Mouse (Mus musculus): ENCODE data around the gene Hist2h4. TPM values are rescaled to one million over a fixed set of nuclear protein-coding genes. Genes with fewer than 3 reads are reported as not detected.
A peak's percentile ranks its signal among the peaks of the same experiment; 100 is the strongest.
"Not testable (repeated sequence)": the region's sequence is repeated elsewhere in the genome, so short reads cannot be mapped to it uniquely, and the experiment has no call there.

The Hist2h4 gene
- total RNA-seq, 1 experiment from 2014 or later = 56.9 TPM

GRCm38 (mm10) chr3:96221640-96222038 lies 41.5 kb downstream of the Hist2h4 start:
- no peak for DNase-seq

GRCm38 (mm10) chr3:96220765-96221639 lies 42.1 kb downstream of the Hist2h4 start, which contains the start of the genes Hist2h2ac and Hist2h2be:
Gene Hist2h2ac (minus strand): TSS chr3:96220880.
Gene Hist2h2be (plus strand): TSS chr3:96221119.
- peak; percentile 89 for DNase-seq

GRCm38 (mm10) chr3:96220131-96220764 lies 42.9 kb downstream of the Hist2h4 start:
- DNase-seq = not testable (repeated sequence)

GRCm38 (mm10) chr3:96219661-96220130 lies 43.4 kb downstream of the Hist2h4 start, which contains the start of the genes Bola1 and Hist2h2ab:
Gene Bola1 (minus strand): TSS chr3:96219709.
Gene Hist2h2ab (plus strand): TSS chr3:96219865.
- peak; percentile 81 for DNase-seq

- peak; percentile 30 for DNase-seq
Measured at GRCm38 (mm10) chr3:96219191-96219641, 43.9 kb downstream of the Hist2h4 start.

Small RNA genes lying within 50 kb of the gene (microRNA-seq; reads per million reads assigned to microRNA genes)
- gene Gm44492 = 0 reads per million in 2 experiments
- 0 reads per million in 2 experiments for gene Gm47311
- gene Gm47313 = 0 reads per million in 2 experiments

Other genes starting within 250 kb of the Hist2h4 start
- gene Vps45, start 204.8 kb downstream of the Hist2h4 start, total RNA-seq (2021) = 27.0 and 31.1 TPM in 2 replicates
- 31.8 and 40.8 TPM in 2 replicates for gene Otud7b, start 158.8 kb downstream of the Hist2h4 start, total RNA-seq (2021)
- gene Mtmr11, start 101.3 kb downstream of the Hist2h4 start, total RNA-seq (2021) = 9.3 and 15.6 TPM in 2 replicates
- gene Sf3b4, start 91.0 kb downstream of the Hist2h4 start, total RNA-seq (2021) = 52.0 and 57.5 TPM in 2 replicates
- gene Sv2a, start 82.2 kb downstream of the Hist2h4 start, total RNA-seq (2021) = 9.0 and 10.4 TPM in 2 replicates
- 33.1 and 33.2 TPM in 2 replicates for gene Bola1, start 43.6 kb downstream of the Hist2h4 start, total RNA-seq (2021)
- 14.3 and 17.6 TPM in 2 replicates for gene Hist2h2ab, start 43.4 kb downstream of the Hist2h4 start, total RNA-seq (2021)
- 128 and 146 TPM in 2 replicates for gene Hist2h2ac, start 42.4 kb downstream of the Hist2h4 start, total RNA-seq (2021)
- gene Hist2h2be, start 42.2 kb downstream of the Hist2h4 start, total RNA-seq (2021) = 9.0 and 12.3 TPM in 2 replicates
- 93.4 and 148 TPM in 2 replicates for gene Hist2h3c2, start 24.2 kb downstream of the Hist2h4 start, total RNA-seq (2021)
- gene Hist2h2aa2, start 23.0 kb downstream of the Hist2h4 start, total RNA-seq (2021) = 733 and 750 TPM in 2 replicates
- 53.5 and 61.0 TPM in 2 replicates for gene Hist2h2aa1, start 17.8 kb downstream of the Hist2h4 start, total RNA-seq (2021)
- gene Hist2h3c1, start 16.6 kb downstream of the Hist2h4 start, total RNA-seq (2021) = 3.1 and 3.8 TPM in 2 replicates
- gene Hist2h3b, start 5.3 kb upstream of the Hist2h4 start, total RNA-seq (2021) = 357 and 406 TPM in 2 replicates
- gene Hist2h2bb, start 6.4 kb upstream of the Hist2h4 start, total RNA-seq (2021) = 370 and 432 TPM in 2 replicates
- 0.56 and 1.3 TPM in 2 replicates for gene Fcgr1, start 30.7 kb upstream of the Hist2h4 start, total RNA-seq (2021)
- gene BC107364, start 189.0 kb upstream of the Hist2h4 start, total RNA-seq (2021) = not detected in 2 replicates